Comparison of ENCODE assay signal across 23 mouse cellular contexts in genomic region chr11:68324863-68325262, GRCm38 (mm10).
A peak's percentile ranks its signal among the peaks of the same experiment; 100 is the strongest.
DNase-seq lines count a peak whose midpoint lies in the region; ATAC-seq and TF ChIP-seq lines count a peak whose summit lies in the region.
"Had no signal": no experiment of that assay in that cellular context is flagged by ENCODE, and none has a peak within 500 bp of the region (broad histone marks: within the 10 kb centered on the region; RNA-seq: fewer than 3 reads in every experiment).

No protein-coding gene starts in this region.

- no peaks in the 10 kb centered on the region for H3K27me3 ChIP-seq in stomach, postnatal 0 days (ENCODE audit: control insufficient read depth, insufficient read depth, low read length)
- no peaks in the 10 kb centered on the region for H3K27me3 ChIP-seq in forebrain, embryonic 15.5 days
- H3K27me3 ChIP-seq: embryonic facial prominence, embryonic 13.5 days; forebrain, embryonic 13.5 days; heart, embryonic 13.5 days; hindbrain, embryonic 13.5 days; intestine, embryonic 15.5 days had no signal

- TF ChIP-seq CTCF in stomach, postnatal 0 days (IDR thresholded peaks at IDR 0.05; ENCODE audit: low read depth): no peak

- 78% methylated on average over 2 of the region's 2 CpGs for WGBS in stomach, postnatal 0 days
- WGBS in forebrain, embryonic 15.5 days: 95% methylated on average over 2 of the region's 2 CpGs

- H3K9ac ChIP-seq in stomach, postnatal 0 days (ENCODE audit: low read length): no peak overlapping the region
- H3K9ac ChIP-seq in forebrain, embryonic 15.5 days (replicated peaks): no peak overlapping the region
- H3K9ac ChIP-seq: embryonic facial prominence, embryonic 13.5 days; forebrain, embryonic 13.5 days; heart, embryonic 13.5 days; hindbrain, embryonic 13.5 days; intestine, embryonic 15.5 days had no signal

- no peaks in the 10 kb centered on the region for H3K4me1 ChIP-seq in stomach, postnatal 0 days (replicated peaks; ENCODE audit: control insufficient read depth, insufficient read depth)
- no peaks in the 10 kb centered on the region for H3K4me1 ChIP-seq in forebrain, embryonic 15.5 days
- H3K4me1 ChIP-seq: embryonic facial prominence, embryonic 13.5 days; forebrain, embryonic 13.5 days; intestine, embryonic 15.5 days had no signal

- H3K4me2 ChIP-seq in stomach, postnatal 0 days (replicated peaks; ENCODE audit: low read depth): no peak overlapping the region
- H3K4me2 ChIP-seq in forebrain, embryonic 15.5 days (replicated peaks): no peak overlapping the region
- H3K4me2 ChIP-seq: embryonic facial prominence, embryonic 13.5 days; forebrain, embryonic 13.5 days; heart, embryonic 13.5 days; hindbrain, embryonic 13.5 days; intestine, embryonic 15.5 days had no signal

- no peaks in the 10 kb centered on the region for H3K36me3 ChIP-seq in stomach, postnatal 0 days (ENCODE audit: control insufficient read depth, insufficient read depth, low read length)
- H3K36me3 ChIP-seq in forebrain, embryonic 15.5 days: no peaks in the 10 kb centered on the region
- H3K36me3 ChIP-seq: embryonic facial prominence, embryonic 13.5 days; heart, embryonic 13.5 days; hindbrain, embryonic 13.5 days; intestine, embryonic 15.5 days had no signal

- H3K27ac ChIP-seq in stomach, postnatal 0 days (replicated peaks): no peak overlapping the region
- no peak overlapping the region for H3K27ac ChIP-seq in forebrain, embryonic 15.5 days (replicated peaks)
- H3K27ac ChIP-seq: embryonic facial prominence, embryonic 13.5 days; forebrain, embryonic 13.5 days; gastrocnemius, adult 2 months; heart, embryonic 13.5 days; hindbrain, embryonic 13.5 days; hindbrain, postnatal 0 days; intestine, embryonic 15.5 days had no signal

- DNase-seq in CD4-positive, CD25-positive, alpha-beta regulatory T cell, adult 2 months (ENCODE audit: low read depth, low spot score): peak; percentile 11
- DNase-seq in ES-CJ7 (ENCODE audit: low read depth, low spot score) (peak; percentile 76), WW6 (ENCODE audit: low read depth, low spot score) (peak; percentile 60)
- peak; percentile 24 for DNase-seq in stomach, postnatal 0 days (ENCODE audit: low spot score)
- DNase-seq in testis, postnatal 14 days (ENCODE audit: low spot score): no peak
- DNase-seq: adrenal gland, adult 8-10 months; cerebellum, adult 11 months; cerebellum, adult 8-10 months; cerebellum, postnatal 25 days; gastrocnemius, adult 2 months; gastrocnemius, postnatal 25 days; heart, adult 11 months; heart, postnatal 14 days; kidney, adult 2 months had no signal

- no peak for TF ChIP-seq EP300 in stomach, postnatal 0 days (optimal IDR thresholded peaks at IDR 0.05)

- H3K9me3 ChIP-seq in stomach, postnatal 0 days (ENCODE audit: control insufficient read depth, low read length): no peaks in the 10 kb centered on the region
- no peaks in the 10 kb centered on the region for H3K9me3 ChIP-seq in forebrain, embryonic 15.5 days
- H3K9me3 ChIP-seq: intestine, embryonic 15.5 days had no signal

- no peak overlapping the region for H3K4me3 ChIP-seq in stomach, postnatal 0 days (ENCODE audit: low read depth, low read length)
- H3K4me3 ChIP-seq in forebrain, embryonic 15.5 days: no peak overlapping the region
- H3K4me3 ChIP-seq: embryonic facial prominence, embryonic 13.5 days; forebrain, embryonic 13.5 days; gastrocnemius, adult 2 months; heart, embryonic 13.5 days; hindbrain, embryonic 13.5 days; intestine, embryonic 15.5 days had no signal

- ATAC-seq in CD4-positive, CD25-positive, alpha-beta regulatory T cell, adult 4 months: no peak
- ATAC-seq in stomach, postnatal 0 days (ENCODE audit: low FRiP score, low TSS enrichment): 0 out of 2 replicates have a peak, but pooled peaks have one; percentile 38
- ATAC-seq in forebrain, embryonic 15.5 days (replicated peaks): no peak
- ATAC-seq: activated CD4-positive, CD25-positive, alpha-beta regulatory T cell, adult 4 months; forebrain, embryonic 13.5 days; hindbrain, postnatal 0 days; intestine, embryonic 15.5 days had no signal
